Mouse (Mus musculus) G1E (cell line): ENCODE measurements around the gene Mettl27. TPM values are rescaled to one million over a fixed set of nuclear protein-coding genes. Genes with fewer than 3 reads are reported as not detected.
"Not testable (repeated sequence)": the region's sequence is repeated elsewhere in the genome, so short reads cannot be mapped to it uniquely, and the experiment has no call there.

ENCODE experiments used
- ATAC-seq: 2 replicates; pipeline ENCODE4 v1.8.0; 2016; ENCODE audit warnings: mild to moderate bottlenecking; ENCODE audit not compliant: insufficient number of reproducible peaks, poor library complexity, low FRiP score, severe bottlenecking; ENCODE audit errors: extremely low read depth
- DNase-seq: peaks from one replicate; pipeline ENCODE4 v3.0.0; 2012; ENCODE audit warnings: low spot score
- H3K27me3 ChIP-seq: 2 replicates; pipeline ENCODE4 v1.6.1; 2012; ENCODE audit warnings: mild to moderate bottlenecking, low read length, inconsistent platforms; ENCODE audit not compliant: insufficient read depth
- H3K36me3 ChIP-seq: replicated peaks from 2 replicates; pipeline ENCODE3; 2012; ENCODE audit warnings: mild to moderate bottlenecking, inconsistent platforms
- H3K4me1 ChIP-seq: 2 replicates; pipeline ENCODE4 v1.6.1; 2012; ENCODE audit warnings: low read depth, low read length, inconsistent platforms, mixed read lengths; ENCODE audit not compliant: insufficient read depth
- H3K4me3 ChIP-seq: 2 replicates; pipeline ENCODE4 v1.5.1; 2012; ENCODE audit warnings: low read depth, mild to moderate bottlenecking, inconsistent platforms, low read length, moderate library complexity, mixed read lengths
- H3K9me3 ChIP-seq: replicated peaks from 2 replicates; pipeline ENCODE4 v1.6.1; 2012; ENCODE audit warnings: inconsistent platforms
- CTCF ChIP-seq: IDR thresholded peaks from 2 replicates; pipeline ENCODE4 v1.5.1; 2012; ENCODE audit warnings: low read depth, low read length, inconsistent platforms, mixed read lengths
- GATA1 ChIP-seq: IDR thresholded peaks from 2 replicates; pipeline ENCODE4 v1.6.1; 2012; ENCODE audit warnings: borderline replicate concordance, low read length, inconsistent platforms, mixed read lengths
- GATA2 ChIP-seq: IDR thresholded peaks from 2 replicates; pipeline ENCODE4 v1.6.1; 2012; ENCODE audit warnings: low read depth, low read length, inconsistent platforms, borderline replicate concordance
- POLR2AphosphoS5 ChIP-seq: IDR thresholded peaks from 2 replicates; pipeline ENCODE4 v1.6.1; 2012; ENCODE audit warnings: low read depth, low read length, inconsistent platforms; ENCODE audit not compliant: insufficient replicate concordance
- TAL1 ChIP-seq: conservative IDR thresholded peaks from 2 replicates; pipeline ENCODE4 v1.6.1; 2012; ENCODE audit warnings: low read depth, low read length, inconsistent platforms, mixed read lengths
- polyA plus RNA-seq: library from polyadenylated mRNA; stranded (reverse); fragments of >175 nt; gene quantifications from 2 replicates; pipeline ENCODE4 v1.2.3, GENCODE M21; 2012
- total RNA-seq, 2 experiments: library from RNA; stranded (forward) in 1 of 2; stranded (reverse) in 1 of 2; fragments of 200-1000 nt in 1 of 2; fragments of >200 nt in 1 of 2; fragmentation: Nextera tagmentation in 1 of 2; gene quantifications; 2 replicates each; pipeline ENCODE4 v1.2.3; 2014 to 2017

The Mettl27 gene
- total and polyA plus RNA-seq, 3 experiments = 5.6 to 11.7 (median 6.6) TPM

GRCm38 (mm10) chr5:134961519-134961918, 29.4 kb downstream of the Mettl27 start:
- ATAC-seq (no peak), DNase-seq (no peak)
- Histone ChIP-seq H3K9me3 (no peaks in the 10 kb centered on the region), H3K4me1 (peaks cover 41% of the 10 kb centered on the region), H3K36me3 (no peaks in the 10 kb centered on the region), H3K4me3 (no peak overlapping the region), H3K27me3 (peaks cover 6% of the 10 kb centered on the region; the same call in 1 of the 2 replicates)
- TF ChIP-seq TAL1 = no peak
- no peak for TF ChIP-seq GATA2
- TF ChIP-seq GATA1 = no peak
- no peak for TF ChIP-seq CTCF
- no peak for TF ChIP-seq POLR2AphosphoS5

- Histone ChIP-seq H3K9me3 (no peaks in the 10 kb centered on the region), H3K4me3 (no peak overlapping the region), H3K27me3 (no peaks in the 10 kb centered on the region), H3K4me1 (peaks cover 49% of the 10 kb centered on the region), H3K36me3 (no peaks in the 10 kb centered on the region)
- ATAC-seq = no peak
- DNase-seq = no peak
- TF ChIP-seq GATA2 (no peak), CTCF (no peak), GATA1 (no peak), POLR2AphosphoS5 (no peak), TAL1 (no peak)
These were observed 31.4 kb downstream of the Mettl27 start for GRCm38 (mm10) chr5:134963546-134963945.

DNA sequence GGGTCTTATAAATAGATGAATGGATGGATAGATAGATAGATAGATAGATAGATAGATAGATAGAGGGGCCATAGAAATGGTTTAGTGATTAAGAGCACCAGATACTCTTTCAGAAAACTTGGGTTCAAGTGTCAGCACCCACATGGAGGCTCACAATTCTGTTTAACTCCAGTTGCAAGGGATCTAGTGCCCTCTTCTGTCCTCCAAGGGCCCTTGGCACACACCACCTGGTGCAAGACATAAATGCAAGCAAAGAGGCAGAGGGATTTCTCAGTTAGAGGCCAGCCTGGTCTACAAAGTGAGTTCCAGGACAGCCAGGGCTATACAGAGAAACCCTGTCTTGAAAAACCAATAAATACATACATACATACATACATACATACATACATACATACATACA, 32.5 kb downstream of the Mettl27 start:
- not testable (repeated sequence) for ATAC-seq, DNase-seq

DNA sequence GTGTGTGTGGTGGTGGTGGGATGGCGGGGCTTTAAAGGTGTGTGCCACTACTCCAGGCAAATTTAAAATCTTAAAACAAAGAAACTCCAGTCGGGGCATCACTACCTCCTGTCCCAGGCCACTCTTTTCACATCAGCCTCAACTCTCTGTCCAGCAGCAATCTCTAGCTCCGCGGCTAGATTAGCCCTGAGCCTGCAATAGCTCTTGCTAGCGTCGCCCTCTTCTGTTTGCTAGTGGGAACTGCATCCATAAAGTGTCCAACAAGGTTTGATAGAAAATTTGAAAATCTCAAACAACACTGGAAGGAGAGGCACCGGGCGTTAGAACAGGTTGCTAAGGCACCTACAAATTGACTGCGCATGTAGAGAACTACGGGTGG, 33.3 kb downstream of the Mettl27 start:
- Histone ChIP-seq H3K27me3 (no peaks in the 10 kb centered on the region), H3K36me3 (no peaks in the 10 kb centered on the region), H3K4me1 (peaks cover 47% of the 10 kb centered on the region), H3K9me3 (no peaks in the 10 kb centered on the region), H3K4me3 (peak overlapping the region; percentile 66; the same call in 1 of the 2 replicates)
- DNase-seq (peak; percentile 52), ATAC-seq (no peak)
- TF ChIP-seq GATA1 = no peak
- TF ChIP-seq POLR2AphosphoS5 = no peak
- TF ChIP-seq TAL1 = no peak
- no peak for TF ChIP-seq GATA2
- TF ChIP-seq CTCF = peak; percentile 51

More for the DNA sequence above, 32.5 kb downstream of the Mettl27 start:
- H3K9me3 ChIP-seq, H3K4me3 ChIP-seq, H3K36me3 ChIP-seq, H3K27me3 ChIP-seq: not testable (repeated sequence)
- peaks cover 49% of the 10 kb centered on the region for H3K4me1 ChIP-seq

DNA sequence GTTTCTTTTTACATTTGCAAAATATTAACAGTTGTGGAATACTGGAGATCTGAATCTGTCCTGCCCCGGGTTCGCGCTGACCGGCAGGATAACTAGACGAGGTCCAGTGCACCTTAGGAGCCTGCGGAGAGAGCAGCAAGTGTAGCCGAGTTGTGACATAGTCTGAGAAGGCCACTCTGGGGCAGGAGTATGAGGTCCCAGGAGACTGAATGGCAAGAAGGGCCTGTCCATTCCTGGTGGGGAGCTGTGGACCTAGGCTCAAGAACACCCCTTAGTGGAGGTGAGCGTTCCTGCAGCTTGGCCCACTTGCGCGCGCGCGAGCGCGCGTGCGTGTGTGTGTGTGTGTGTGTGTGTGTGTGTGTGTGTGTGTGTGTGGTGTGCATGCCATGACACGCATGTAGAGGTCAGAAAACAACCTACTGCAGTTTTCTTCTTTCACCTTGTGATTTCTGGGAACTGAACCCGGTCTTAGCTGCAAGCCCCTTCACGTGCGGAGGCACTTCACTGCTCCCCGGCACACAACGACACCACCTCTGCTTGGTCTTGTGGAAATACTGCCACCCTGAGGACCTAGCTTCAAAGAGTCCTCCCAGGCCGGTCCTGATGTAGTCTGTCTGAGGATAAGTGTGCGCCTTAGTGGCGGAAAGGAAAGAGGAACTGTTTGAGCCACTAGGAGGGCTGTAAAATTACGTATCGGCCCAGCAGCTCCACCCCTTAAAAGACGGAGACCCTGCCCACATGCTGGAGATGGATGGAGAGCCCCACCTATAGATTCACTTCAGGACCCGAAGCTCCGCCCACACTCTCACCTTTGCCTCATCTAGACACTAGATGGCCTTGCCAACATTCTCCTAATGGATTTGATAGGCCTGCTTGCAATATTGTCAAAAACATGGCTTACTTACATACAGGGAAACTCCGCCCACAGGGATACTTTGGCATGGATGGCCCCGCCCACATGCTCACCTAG, 34.0 kb downstream of the Mettl27 start:
- peak overlapping the region; percentile 66; the same call in 1 of the 2 replicates for H3K4me3 ChIP-seq
- H3K4me1 ChIP-seq = peaks cover 50% of the 10 kb centered on the region
- no peaks in the 10 kb centered on the region for H3K36me3 ChIP-seq
- no peaks in the 10 kb centered on the region for H3K9me3 ChIP-seq
- peak; percentile 79 for DNase-seq
- TF ChIP-seq POLR2AphosphoS5 = no peak
- TF ChIP-seq CTCF = no peak
- TF ChIP-seq GATA2 = no peak
- TF ChIP-seq TAL1 = no peak
- TF ChIP-seq GATA1 = no peak
- no peaks in the 10 kb centered on the region for H3K27me3 ChIP-seq
- ATAC-seq = peak; percentile 79

GRCm38 (mm10) chr5:134967164-134967944, 35.2 kb downstream of the Mettl27 start:
- Histone ChIP-seq H3K9me3 (no peaks in the 10 kb centered on the region), H3K36me3 (no peaks in the 10 kb centered on the region), H3K4me3 (no peak overlapping the region), H3K4me1 (peaks cover 55% of the 10 kb centered on the region), H3K27me3 (no peaks in the 10 kb centered on the region)
- no peak for TF ChIP-seq GATA1
- no peak for TF ChIP-seq TAL1
- TF ChIP-seq CTCF = no peak
- no peak for TF ChIP-seq POLR2AphosphoS5
- no peak for TF ChIP-seq GATA2
- DNase-seq (no peak), ATAC-seq (no peak)
